Mouse (Mus musculus) activated CD4-positive, CD25-positive, alpha-beta regulatory T cell (primary cell): ENCODE results near the gene Olfr566. TPM values are rescaled to one million over a fixed set of nuclear protein-coding genes. Genes with fewer than 3 reads are reported as not detected.

Experiments
- polyA plus RNA-seq, 2 experiments: library from polyadenylated mRNA; unstranded; fragments of 100-300 nt; shearing (Covaris generic); gene quantifications; one replicate each; pipeline ENCODE4 v1.2.1; 2017

The Olfr566 gene
- not detected for polyA plus RNA-seq

GRCm38 (mm10) chr7:102858665-102859064 is at the start of gene Olfr566:
Gene Olfr566 (minus strand): TSS chr7:102858765.

GRCm38 (mm10) chr7:102890782-102891181 is 32.2 kb upstream of the Olfr566 start, which contains the start of gene Olfr569:
Gene Olfr569 (minus strand): TSS chr7:102890882.

GRCm38 (mm10) chr7:102876822-102877221 is 18.3 kb upstream of the Olfr566 start, which contains the start of gene Olfr568:
Gene Olfr568 (plus strand): TSS chr7:102877122.

Other genes starting within 250 kb of the Olfr566 start
- gene Olfr553, start 240.5 kb downstream of the Olfr566 start, polyA plus RNA-seq = under 1 TPM in 1 of 2 experiments, not detected in 1; 0.41 TPM
- under 1 TPM in 1 of 2 experiments, not detected in 1; 0.45 TPM for gene Olfr554, start 220.3 kb downstream of the Olfr566 start, polyA plus RNA-seq
- gene Olfr555, start 199.9 kb downstream of the Olfr566 start, polyA plus RNA-seq = not detected
- gene Olfr556, start 193.9 kb downstream of the Olfr566 start, polyA plus RNA-seq = under 1 TPM in 1 of 2 experiments, not detected in 1; 0.07 TPM
- gene Trim68, start 171.4 kb downstream of the Olfr566 start, polyA plus RNA-seq = 1 to 10 TPM; 8.6 to 9.5 TPM
- not detected for gene Olfr557, start 162.9 kb downstream of the Olfr566 start, polyA plus RNA-seq
- not detected for gene Olfr558, start 156.6 kb downstream of the Olfr566 start, polyA plus RNA-seq
- gene Olfr33, start 139.7 kb downstream of the Olfr566 start, polyA plus RNA-seq = not detected
- not detected for gene Olfr559, start 131.3 kb downstream of the Olfr566 start, polyA plus RNA-seq
- not detected for gene Olfr560, start 99.4 kb downstream of the Olfr566 start, polyA plus RNA-seq
- under 1 TPM in 1 of 2 experiments, not detected in 1; 0.14 TPM for gene Olfr78, start 99.3 kb downstream of the Olfr566 start, polyA plus RNA-seq
- not detected for gene Olfr561, start 87.5 kb downstream of the Olfr566 start, polyA plus RNA-seq
- not detected for gene Olfr564, start 55.3 kb downstream of the Olfr566 start, polyA plus RNA-seq
- under 1 TPM in 1 of 2 experiments, not detected in 1; 0.29 TPM for gene Olfr568, start 18.4 kb upstream of the Olfr566 start, polyA plus RNA-seq
- gene Olfr569, start 32.1 kb upstream of the Olfr566 start, polyA plus RNA-seq = under 1 TPM in 1 of 2 experiments, not detected in 1; 0.42 TPM
- gene Olfr570, start 35.8 kb upstream of the Olfr566 start, polyA plus RNA-seq = under 1 TPM in 1 of 2 experiments, not detected in 1; 0.12 TPM
- gene Olfr571, start 58.8 kb upstream of the Olfr566 start, polyA plus RNA-seq = not detected
- not detected for gene Olfr572, start 65.6 kb upstream of the Olfr566 start, polyA plus RNA-seq
- under 1 TPM in 1 of 2 experiments, not detected in 1; 0.86 TPM for gene Olfr573-ps1, start 83.8 kb upstream of the Olfr566 start, polyA plus RNA-seq
- gene Olfr574, start 89.7 kb upstream of the Olfr566 start, polyA plus RNA-seq = not detected
- not detected for gene Olfr575, start 100.0 kb upstream of the Olfr566 start, polyA plus RNA-seq
- gene Olfr576, start 103.9 kb upstream of the Olfr566 start, polyA plus RNA-seq = under 1 TPM in 1 of 2 experiments, not detected in 1; 0.25 TPM
- under 1 TPM in 1 of 2 experiments, not detected in 1; 0.12 TPM for gene Olfr577, start 117.2 kb upstream of the Olfr566 start, polyA plus RNA-seq
- gene Olfr578, start 130.6 kb upstream of the Olfr566 start, polyA plus RNA-seq = not detected
- gene Olfr582, start 179.3 kb upstream of the Olfr566 start, polyA plus RNA-seq = not detected
- not detected for gene Olfr583, start 192.5 kb upstream of the Olfr566 start, polyA plus RNA-seq
- gene Olfr584, start 223.1 kb upstream of the Olfr566 start, polyA plus RNA-seq = under 1 TPM in 1 of 2 experiments, not detected in 1; 0.41 TPM
- gene Olfr585, start 239.0 kb upstream of the Olfr566 start, polyA plus RNA-seq = not detected